Mouse (Mus musculus): ENCODE measurements around the gene Prune1.

- TF ChIP-seq TAL1 (IDR thresholded peaks at IDR 0.05; ENCODE audit: low read length) = no peak
- no peak for TF ChIP-seq GATA1 (IDR thresholded peaks at IDR 0.05; ENCODE audit: low read length)
Observed at GRCm38 (mm10) chr3:95264724-95265123, 17.2 kb downstream of the Prune1 start.
